Mouse (Mus musculus): ENCODE results near the gene Ifnar2. TPM values are rescaled to one million over a fixed set of nuclear protein-coding genes. Genes with fewer than 3 reads are reported as not detected.

Gene Ifnar2
- total RNA-seq, 2 experiments from 2014 or later, result 26.1 to 31.4 TPM

GRCm38 (mm10) chr16:91390100-91390499 is 17.5 kb downstream of the Ifnar2 start:
- DNase-seq (ENCODE audit: low spot score in 2 of 2), result no peak

- no peak for DNase-seq (ENCODE audit: low spot score in 2 of 2)
Measured at GRCm38 (mm10) chr16:91391421-91391820, 18.8 kb downstream of the Ifnar2 start, which contains the start of gene Gm21970. Gm21970 (plus strand) TSS chr16:91391721.

- DNase-seq (ENCODE audit: low spot score in 2 of 2), result no peak
Measured at GRCm38 (mm10) chr16:91394826-91395410, 22.3 kb downstream of the Ifnar2 start.

GRCm38 (mm10) chr16:91395633-91396392 is 23.2 kb downstream of the Ifnar2 start:
- DNase-seq (ENCODE audit: low spot score in 2 of 2), result no peak

DNA sequence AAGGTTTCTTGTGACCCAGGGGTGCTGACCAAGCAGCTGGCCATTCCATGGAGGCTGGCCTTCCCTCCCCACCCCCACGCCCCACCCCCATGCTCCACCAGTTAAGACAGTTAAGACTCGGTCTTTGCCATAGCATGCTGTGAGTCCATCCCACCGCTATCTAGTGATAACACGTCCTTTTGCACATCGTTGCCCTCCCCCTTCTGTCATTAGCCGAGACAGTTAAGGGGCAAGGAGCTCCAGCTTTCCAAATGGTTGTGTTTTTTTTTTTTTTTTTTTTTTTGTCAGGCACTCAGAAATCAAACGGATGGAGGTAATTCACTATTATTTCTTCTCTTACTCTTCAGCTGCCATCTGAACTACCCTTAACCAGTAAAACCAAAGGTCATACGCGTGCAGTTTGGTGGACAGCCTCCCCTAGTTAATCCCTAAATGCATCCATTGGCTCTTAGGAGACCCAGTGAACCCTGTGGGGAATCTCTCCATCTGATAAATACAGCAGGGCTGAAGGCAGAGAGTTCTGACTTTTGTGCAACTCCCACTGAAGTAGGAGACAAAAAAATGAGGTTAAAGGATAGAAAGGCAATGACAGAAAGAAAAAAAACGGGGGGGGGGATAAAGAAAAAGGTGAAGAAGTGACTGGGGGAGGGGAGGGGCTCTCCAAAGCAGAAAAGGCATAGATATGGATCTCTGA is 24.4 kb downstream of the Ifnar2 start:
- no peak for DNase-seq (ENCODE audit: low spot score in 2 of 2)

GRCm38 (mm10) chr16:91398030-91398429 is 25.4 kb downstream of the Ifnar2 start:
- DNase-seq (ENCODE audit: low spot score in 2 of 2), result no peak

- no peak for DNase-seq (ENCODE audit: low spot score in 2 of 2)
Measured at GRCm38 (mm10) chr16:91398944-91399343, 26.4 kb downstream of the Ifnar2 start.

GRCm38 (mm10) chr16:91401569-91402165 is 29.1 kb downstream of the Ifnar2 start:
- DNase-seq (ENCODE audit: low spot score in 2 of 2), result no peak

GRCm38 (mm10) chr16:91403784-91404183 is 31.2 kb downstream of the Ifnar2 start:
- no peak for DNase-seq (ENCODE audit: low spot score in 2 of 2)

DNA sequence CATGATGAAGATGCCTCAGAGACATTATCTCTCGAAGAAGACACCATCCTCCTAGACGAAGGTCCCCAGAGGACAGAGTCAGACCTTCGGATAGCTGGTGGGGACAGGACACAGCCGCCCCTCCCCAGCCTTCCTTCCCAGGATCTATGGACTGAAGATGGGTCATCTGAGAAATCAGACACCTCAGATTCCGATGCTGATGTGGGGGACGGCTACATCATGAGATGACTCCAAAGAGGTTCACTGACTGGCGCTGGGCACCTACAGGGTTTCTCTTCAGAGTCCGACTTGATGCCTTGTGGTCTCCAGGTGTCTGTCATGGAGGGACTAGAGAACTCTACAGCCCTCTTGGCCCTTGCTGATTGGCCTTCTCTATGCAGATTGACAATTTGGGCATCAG is 31.6 kb downstream of the Ifnar2 start:
- DNase-seq (ENCODE audit: low spot score in 2 of 2), result no peak

- DNase-seq (ENCODE audit: low spot score in 2 of 2), result no peak
Measured at GRCm38 (mm10) chr16:91404828-91405577, 32.4 kb downstream of the Ifnar2 start.

DNA sequence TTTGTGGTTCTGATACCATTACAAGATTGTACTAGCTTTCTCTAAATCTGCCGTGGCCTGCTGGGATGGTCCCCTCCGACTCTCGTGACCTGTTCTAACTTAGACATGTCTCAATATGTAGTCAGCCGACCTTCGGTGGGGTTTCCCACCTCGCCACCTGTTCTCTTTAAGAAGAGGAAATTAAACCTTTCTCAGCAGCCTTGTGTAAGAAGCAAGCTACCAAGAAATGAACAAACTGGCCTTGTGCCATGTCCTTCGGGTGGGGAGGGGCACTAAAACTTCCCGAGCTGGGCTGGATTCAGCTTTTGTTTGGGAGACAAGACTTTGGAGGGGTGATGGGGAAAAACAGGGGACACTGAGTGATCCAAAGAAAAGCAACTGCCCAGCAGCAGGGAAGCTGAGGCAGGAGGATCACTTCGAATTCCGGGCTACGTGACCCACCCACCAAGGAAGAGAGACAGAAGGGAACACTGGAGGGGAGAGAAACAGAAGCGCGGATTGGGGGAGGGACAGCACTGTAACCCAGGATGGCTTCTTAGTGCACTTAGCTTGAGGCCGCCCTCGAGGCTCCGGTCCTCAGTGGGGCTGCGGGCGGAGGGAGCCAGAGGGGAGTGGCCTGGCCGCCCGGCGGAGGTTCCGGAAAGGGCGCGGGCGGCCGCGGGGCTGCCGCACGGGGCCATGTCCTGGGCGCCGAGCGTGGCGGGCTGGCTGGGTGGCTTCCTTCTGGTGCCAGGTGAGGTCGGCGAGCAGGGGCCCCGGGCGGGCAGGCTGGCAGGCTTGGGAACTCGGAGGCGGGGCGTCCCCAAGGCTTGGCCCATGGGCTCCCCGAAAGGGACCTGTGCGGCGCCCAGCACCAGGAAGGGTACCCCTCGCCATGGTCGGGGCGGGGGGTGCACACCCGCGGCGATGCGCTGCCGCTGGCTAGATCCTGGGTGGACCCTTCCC is 33.3 kb downstream of the Ifnar2 start, which contains the start of gene Il10rb:
Il10rb (plus strand) TSS at position 525 of the 945 bp plus-strand sequence.
- DNase-seq (ENCODE audit: low spot score in 2 of 2), result peak; percentile 69 to 81

- peak in 1 of 2 experiments; percentile 25 for DNase-seq (ENCODE audit: low spot score in 2 of 2)
Measured at GRCm38 (mm10) chr16:91406585-91407220, 34.1 kb downstream of the Ifnar2 start.

DNA sequence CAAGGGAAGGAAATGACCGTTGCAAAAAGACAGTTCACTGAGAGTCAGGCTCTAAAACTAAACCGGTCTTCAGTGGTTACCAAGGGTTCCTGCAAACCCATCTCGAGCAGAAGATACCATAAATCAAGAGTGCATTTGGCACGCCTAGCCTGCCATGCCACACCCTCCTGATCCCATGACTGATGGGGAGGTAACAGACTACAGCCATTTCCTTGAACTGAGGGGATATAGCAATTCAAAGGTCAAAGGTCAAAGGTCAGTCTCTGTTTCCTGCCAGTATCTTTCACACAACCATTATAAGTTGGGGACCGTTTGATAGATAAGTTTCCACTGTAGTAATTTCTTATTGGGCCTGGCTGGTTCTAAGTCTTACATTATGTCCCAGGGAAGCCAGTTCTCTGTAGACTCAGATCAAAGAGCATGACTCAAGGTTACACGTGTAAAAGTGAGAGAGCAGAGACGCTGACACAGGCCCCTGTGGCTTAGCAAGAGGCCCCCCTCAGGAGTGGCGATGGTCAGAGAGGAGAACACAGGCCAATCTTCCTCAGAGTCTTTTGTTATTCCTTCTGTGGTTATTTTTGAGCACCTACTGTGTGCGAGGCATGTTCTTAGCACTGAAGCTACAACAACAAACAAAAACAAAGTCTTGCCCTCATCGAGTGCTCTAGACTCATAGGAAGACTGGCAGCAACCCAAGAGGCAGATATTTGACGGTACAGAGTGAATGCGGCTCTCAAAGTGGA is 40.7 kb downstream of the Ifnar2 start:
- no peak for DNase-seq (ENCODE audit: low spot score in 2 of 2)

DNA sequence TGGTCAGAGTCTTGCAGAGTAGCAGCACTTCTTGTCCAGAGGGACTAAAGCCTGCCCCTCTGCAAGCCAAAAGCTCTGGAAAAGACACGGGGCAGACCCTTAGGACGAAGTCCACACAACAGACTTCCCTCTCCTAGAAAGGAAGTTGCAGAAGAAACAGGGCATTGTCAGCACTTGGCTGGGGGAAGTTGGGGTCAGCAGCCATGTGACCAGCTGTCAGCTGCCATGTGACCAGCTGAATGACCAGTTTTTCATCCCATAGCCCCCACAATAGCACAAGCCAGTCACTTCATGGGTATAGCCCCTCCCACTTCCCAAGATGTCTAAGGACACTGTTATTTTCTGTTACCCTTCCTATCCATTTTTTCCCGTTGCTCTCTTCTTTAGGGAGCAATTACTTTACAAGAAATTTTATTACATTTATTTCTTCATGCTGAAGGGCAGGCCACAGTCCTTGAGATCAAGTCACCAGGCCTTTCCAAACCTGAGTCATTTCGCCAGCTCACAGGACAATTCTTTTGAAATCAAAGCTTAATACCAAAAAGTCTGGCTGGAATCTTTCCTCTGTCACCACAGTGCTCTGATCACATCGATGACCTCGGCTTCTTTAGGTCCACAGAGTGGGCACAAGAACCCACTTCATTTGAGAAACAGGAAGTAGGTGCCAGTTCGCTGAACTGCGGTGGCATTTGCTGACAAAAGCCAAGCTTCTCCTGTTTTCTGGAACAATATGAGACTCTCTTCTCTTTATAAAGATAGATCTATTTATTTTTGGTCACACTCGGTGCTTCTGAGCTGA is 43.0 kb downstream of the Ifnar2 start:
- no peak for DNase-seq (ENCODE audit: low spot score in 2 of 2)

- DNase-seq (ENCODE audit: low spot score in 2 of 2), result no peak
Measured at GRCm38 (mm10) chr16:91416357-91416756, 43.8 kb downstream of the Ifnar2 start.

DNA sequence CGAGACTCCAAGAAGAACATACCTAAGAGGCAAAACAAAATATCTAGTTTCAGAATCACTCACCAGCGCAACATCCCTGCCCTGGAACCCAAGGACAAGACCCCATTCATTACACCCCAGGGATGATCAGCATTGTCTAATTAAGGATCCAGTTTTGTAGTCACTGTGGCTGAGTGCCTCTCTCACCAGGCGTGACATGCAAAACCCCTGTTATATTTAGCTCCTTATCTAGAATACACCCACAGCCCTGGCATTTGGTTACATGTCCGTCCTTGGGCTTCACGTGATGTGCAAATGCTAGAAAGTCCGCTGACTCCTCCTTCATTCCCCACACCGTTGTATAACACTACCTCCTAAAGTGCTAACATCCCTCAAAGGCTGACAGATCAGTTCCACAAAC is 44.4 kb downstream of the Ifnar2 start:
- no peak for DNase-seq (ENCODE audit: low spot score in 2 of 2)

- DNase-seq (ENCODE audit: low spot score in 2 of 2), result no peak
Measured at GRCm38 (mm10) chr16:91418531-91418930, 45.9 kb downstream of the Ifnar2 start.

All from gastrocnemius, postnatal 4 days (tissue).